9 mouse cellular contexts compared by ENCODE assay signal in the genomic region with DNA sequence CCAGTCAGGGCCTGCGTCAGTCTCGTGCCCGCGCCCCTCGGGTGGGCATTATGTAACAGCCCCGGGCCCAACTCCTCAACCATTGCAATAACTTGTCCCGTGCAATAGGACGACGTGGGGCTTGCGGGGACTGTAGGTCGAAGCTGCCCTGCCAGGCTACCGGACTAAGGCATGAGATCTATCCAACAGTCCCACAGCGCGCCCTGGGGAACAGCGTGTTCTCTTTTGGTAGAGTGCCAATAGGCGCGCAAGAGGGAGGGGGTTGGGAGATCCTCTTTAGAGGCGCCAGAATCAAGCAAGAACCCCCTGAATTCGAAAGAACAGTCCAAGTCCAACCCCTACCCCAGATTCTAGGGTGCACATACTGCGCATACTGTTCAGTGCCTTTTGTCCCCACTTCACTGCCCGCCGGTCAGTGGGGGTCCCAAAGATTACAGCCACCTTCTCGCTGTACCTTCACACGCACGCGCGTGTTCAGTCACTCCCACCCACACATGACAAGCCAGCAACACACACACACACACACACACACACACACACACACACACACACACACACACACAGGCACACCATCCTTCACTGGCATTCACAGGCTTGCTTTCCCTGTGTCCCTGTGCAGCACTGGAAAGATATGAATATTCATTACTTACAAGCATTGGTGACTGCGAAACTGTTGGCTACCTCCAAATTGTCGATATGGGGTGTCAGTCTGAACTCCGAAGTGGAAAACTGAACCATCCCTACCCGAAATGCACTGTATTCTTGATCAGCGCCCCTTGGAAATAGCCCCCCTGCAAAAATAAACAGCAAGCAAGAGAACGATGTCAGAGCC. TPM values are rescaled to one million over a fixed set of nuclear protein-coding genes. Genes with fewer than 3 reads are reported as not detected.
DNase-seq lines count a peak whose midpoint lies in the region; ATAC-seq and TF ChIP-seq lines count a peak whose summit lies in the region.
"Had no signal": no experiment of that assay in that cellular context is flagged by ENCODE, and none has a peak within 500 bp of the region (broad histone marks: within the 10 kb centered on the region; RNA-seq: fewer than 3 reads in every experiment).

No protein-coding gene starts in this region.

- 0 out of 2 replicates have a peak, but pooled peaks have one; percentile 13 for ATAC-seq in monocyte, adult 5-6 weeks (replicated peaks; ENCODE audit: insufficient number of reproducible peaks, low FRiP score, low TSS enrichment, poor library complexity, severe bottlenecking)

- no peak for TF ChIP-seq CTCF in gastrocnemius, adult 2 months (IDR thresholded peaks at IDR 0.05)

- no peak overlapping the region for H3K27ac ChIP-seq in gastrocnemius, adult 2 months

- H3K4me3 ChIP-seq in gastrocnemius, adult 2 months: peak overlapping the region; percentile 43
- H3K4me3 ChIP-seq: erythroblast, embryonic 14.5 days had no signal

- DNase-seq in gastrocnemius, adult 2 months: no peak
- DNase-seq in gastrocnemius, adult 18-20 months (ENCODE audit: low spot score): no peak
- DNase-seq in 3134 (ENCODE audit: extremely low read depth, insufficient read length, low spot score): peak; percentile 7
- DNase-seq in cerebellum, postnatal 25 days: peak; percentile 84 to 85
- peak; percentile 77 to 80 for DNase-seq in frontal cortex, postnatal 36 days (ENCODE audit: low spot score in 2 of 2)
- peak; percentile 67 to 69 for DNase-seq in left cerebral cortex, adult 8-10 months (ENCODE audit: low spot score in 2 of 2)
- peak; percentile 15 for DNase-seq in thymus, postnatal 4 days

- intact Hi-C loops in gastrocnemius, adult 2 months (cut with DNase I): no loop called here

RNA-seq across cellular contexts. Expression of gene Gria2, which starts 1.4 kb away (rescaled TPM):
- under 1 TPM in 1 of 2 experiments, not detected in 1; 0.06 TPM for total RNA-seq in gastrocnemius, adult 2 months (2021)
- under 1 TPM; 0.07 to 0.14 TPM for total RNA-seq in gastrocnemius, adult 18-20 months (2021)
- 100 to 1,000 TPM; 439 to 469 (median 455) TPM for total RNA-seq in left cerebral cortex, adult 8-10 months (2022)
- 0.58 TPM in 1 of 3 replicates, not detected in the others for total RNA-seq in monocyte, adult 5-6 weeks (2017)

Comparison
In these comparisons a context has a peak if more than half of its experiments do, and no peak if none do; other contexts are left out.
1. DNase-seq: peak in 3134 (single experiment), cerebellum, postnatal 25 days (2 of 2), frontal cortex, postnatal 36 days (2 of 2), left cerebral cortex, adult 8-10 months (2 of 2) and thymus, postnatal 4 days (single experiment); none in gastrocnemius, adult 2 months (single experiment) and gastrocnemius, adult 18-20 months (single experiment).
2. RNA of gene Gria2, which starts 1.4 kb away (total RNA-seq): 439 to 469 TPM in left cerebral cortex, adult 8-10 months; 0.07 to 0.14 TPM in gastrocnemius, adult 18-20 months, 0.06 TPM in gastrocnemius, adult 2 months and 0.58 TPM in monocyte, adult 5-6 weeks; every median in the first group is over 100 times any median in the second.